Mouse (Mus musculus) midbrain, embryonic 14.5 days (tissue): Measurements from ENCODE around the gene Slc7a15. TPM values are rescaled to one million over a fixed set of nuclear protein-coding genes. Genes with fewer than 3 reads are reported as not detected.
A peak's percentile ranks its signal among the peaks of the same experiment; 100 is the strongest.

Experiments used
- ATAC-seq: fragments of 200-750 bp; cut with Nextera tagmentation; 2 replicates; pipeline ENCODE4 v1.8.0; 2017; ENCODE audit warnings: moderate number of reproducible peaks, moderate library complexity; ENCODE audit not compliant: low FRiP score, low TSS enrichment
- DNase-seq: peaks from one replicate; pipeline ENCODE4 v3.0.0-alpha.2; 2015
- H3K27ac ChIP-seq: fragments of 300-500 bp; sonication (generic); replicated peaks from 2 replicates; pipeline ENCODE4 v1.5.1; 2014; ENCODE audit warnings: mild to moderate bottlenecking, low read depth, low read length, moderate library complexity
- H3K27me3 ChIP-seq: fragments of 300-500 bp; sonication (generic); 2 replicates; pipeline ENCODE4 v1.6.1; 2014; ENCODE audit warnings: low read length, control low read depth, mixed read lengths; ENCODE audit not compliant: control insufficient read depth, insufficient read depth
- H3K36me3 ChIP-seq: fragments of 300-500 bp; sonication (generic); 2 replicates; pipeline ENCODE4 v1.6.1; 2014; ENCODE audit warnings: low read length, control low read depth; ENCODE audit not compliant: control insufficient read depth, insufficient read depth
- H3K4me1 ChIP-seq: fragments of 300-500 bp; sonication (generic); 2 replicates; pipeline ENCODE4 v1.6.1; 2014; ENCODE audit warnings: mild to moderate bottlenecking, antibody characterized with exemption, low read length, control low read depth; ENCODE audit not compliant: control insufficient read depth, insufficient read depth
- H3K4me2 ChIP-seq: fragments of 300-500 bp; sonication (generic); 2 replicates; pipeline ENCODE4 v1.6.1; 2014; ENCODE audit warnings: mild to moderate bottlenecking, low read length, moderate library complexity
- H3K4me3 ChIP-seq: fragments of 300-500 bp; sonication (generic); replicated peaks from 2 replicates; pipeline ENCODE4 v1.5.1; 2014; ENCODE audit warnings: low read depth, low read length
- H3K9ac ChIP-seq: fragments of 300-500 bp; sonication (generic); replicated peaks from 2 replicates; pipeline ENCODE4 v1.6.1; 2014; ENCODE audit warnings: mild to moderate bottlenecking, low read length, moderate library complexity
- H3K9me3 ChIP-seq: fragments of 300-500 bp; sonication (generic); 2 replicates; pipeline ENCODE4 v1.6.1; 2016; ENCODE audit warnings: low read length, control low read depth, mixed read lengths; ENCODE audit not compliant: control insufficient read depth
- WGBS: fragments of 180-500 bp; shearing (Covaris S2); extraction: QIAGEN DNeasy Blood & Tissue Kit; methylation state at CpG from one replicate; pipeline ENCODE4 v1.1.7; 2014; 5-methylcytosine and 5-hydroxymethylcytosine counted together
- polyA plus RNA-seq: library from polyadenylated mRNA; unstranded; fragments of >200 nt; fragmentation: Nextera tagmentation; extraction: Ambion mirVana; gene quantifications from 2 replicates; pipeline ENCODE4 v1.2.1, GENCODE M21; 2014

Gene Slc7a15
- polyA plus RNA-seq, 1 experiment from 2014 or later: not detected

GRCm38 (mm10) chr12:8498591-8499000 is 100.3 kb downstream of the Slc7a15 start:
- peaks cover 30% of the 10 kb centered on the region for H3K4me1 ChIP-seq
- peak overlapping the region; percentile 88 for H3K4me2 ChIP-seq
- H3K9me3 ChIP-seq: no peaks in the 10 kb centered on the region
- under 1% methylated on average over 13 of the region's 13 CpGs for WGBS
- H3K27ac ChIP-seq: peak overlapping the region; percentile 100
- H3K9ac ChIP-seq: peak overlapping the region; percentile 99
- ATAC-seq: peak; percentile 11; the same call in 1 of the 2 replicates
- peak overlapping the region; percentile 91 for H3K4me3 ChIP-seq
- no peaks in the 10 kb centered on the region for H3K27me3 ChIP-seq
- peak; percentile 66 for DNase-seq
- H3K36me3 ChIP-seq: no peaks in the 10 kb centered on the region

GRCm38 (mm10) chr12:8498148-8498571 is 100.7 kb downstream of the Slc7a15 start:
- Histone ChIP-seq H3K27ac (peak overlapping the region; percentile 100), H3K36me3 (no peaks in the 10 kb centered on the region), H3K4me3 (peak overlapping the region; percentile 91), H3K9me3 (no peaks in the 10 kb centered on the region), H3K4me1 (peaks cover 30% of the 10 kb centered on the region), H3K4me2 (peak overlapping the region; percentile 88), H3K27me3 (no peaks in the 10 kb centered on the region), H3K9ac (peak overlapping the region; percentile 99)
- DNase-seq (peak; percentile 38), ATAC-seq (no peak)
- WGBS: 2% methylated on average over 8 of the region's 8 CpGs

- peak overlapping the region; percentile 91 for H3K4me3 ChIP-seq
- no peaks in the 10 kb centered on the region for H3K36me3 ChIP-seq
- H3K27me3 ChIP-seq: no peaks in the 10 kb centered on the region
- H3K4me1 ChIP-seq: peaks cover 30% of the 10 kb centered on the region
- H3K4me2 ChIP-seq: peak overlapping the region; percentile 88
- H3K27ac ChIP-seq: 0 out of 2 replicates have a peak overlapping the region, but pooled peaks have one; percentile 20
- peak overlapping the region; percentile 99 for H3K9ac ChIP-seq
- DNase-seq (no peak), ATAC-seq (no peak)
- no peaks in the 10 kb centered on the region for H3K9me3 ChIP-seq
- WGBS: 13% methylated on average over 2 of the region's 2 CpGs
Measured at GRCm38 (mm10) chr12:8497314-8497706, 101.6 kb downstream of the Slc7a15 start.

- ATAC-seq (no peak), DNase-seq (no peak)
- H3K36me3 ChIP-seq: no peaks in the 10 kb centered on the region
- no peak overlapping the region; the same call in none of the 2 replicates for H3K9ac ChIP-seq
- H3K4me3 ChIP-seq: peak overlapping the region; percentile 91; the same call in 1 of the 2 replicates
- H3K4me1 ChIP-seq: peaks cover 30% of the 10 kb centered on the region
- H3K27me3 ChIP-seq: no peaks in the 10 kb centered on the region
- peak overlapping the region; percentile 88 for H3K4me2 ChIP-seq
- H3K27ac ChIP-seq: no peak overlapping the region; the same call in 1 of the 2 replicates
- 40% methylated on average over 2 of the region's 2 CpGs for WGBS
- H3K9me3 ChIP-seq: no peaks in the 10 kb centered on the region
Measured at GRCm38 (mm10) chr12:8496679-8497313, 102.1 kb downstream of the Slc7a15 start.

- peak overlapping the region; percentile 88 for H3K4me2 ChIP-seq
- WGBS: 29% methylated on average over 15 of the region's 15 CpGs
- no peak for ATAC-seq
- DNase-seq: peak; percentile 44
- H3K9ac ChIP-seq: no peak overlapping the region; the same call in 1 of the 2 replicates
- peaks cover 28% of the 10 kb centered on the region for H3K4me1 ChIP-seq
- no peaks in the 10 kb centered on the region for H3K27me3 ChIP-seq
- peak overlapping the region; percentile 28; the same call in 1 of the 2 replicates for H3K27ac ChIP-seq
- no peaks in the 10 kb centered on the region for H3K9me3 ChIP-seq
- H3K36me3 ChIP-seq: no peaks in the 10 kb centered on the region
- peak overlapping the region; percentile 91; the same call in 1 of the 2 replicates for H3K4me3 ChIP-seq
Measured at GRCm38 (mm10) chr12:8495881-8496678, 102.8 kb downstream of the Slc7a15 start.

GRCm38 (mm10) chr12:8494675-8495074 is 104.2 kb downstream of the Slc7a15 start:
- ATAC-seq (no peak), DNase-seq (no peak)
- WGBS: 96% methylated on average over 3 of the region's 3 CpGs

GRCm38 (mm10) chr12:8493386-8493785 is 105.5 kb downstream of the Slc7a15 start:
- H3K4me3 ChIP-seq: no peak overlapping the region
- H3K27me3 ChIP-seq: no peaks in the 10 kb centered on the region
- 37% methylated on average over 3 of the region's 3 CpGs for whole genome bisulfite sequencing
- no peak overlapping the region for H3K27ac ChIP-seq
- no peak overlapping the region for H3K4me2 ChIP-seq
- no peak overlapping the region for H3K9ac ChIP-seq
- peaks cover 26% of the 10 kb centered on the region for H3K4me1 ChIP-seq
- ATAC-seq (no peak), DNase-seq (no peak)
- H3K9me3 ChIP-seq: no peaks in the 10 kb centered on the region
- H3K36me3 ChIP-seq: no peaks in the 10 kb centered on the region

More at GRCm38 (mm10) chr12:8494675-8495074, 104.2 kb downstream of the Slc7a15 start:
- Histone ChIP-seq H3K36me3 (no peaks in the 10 kb centered on the region), H3K4me3 (no peak overlapping the region), H3K9ac (no peak overlapping the region), H3K4me2 (no peak overlapping the region), H3K9me3 (no peaks in the 10 kb centered on the region), H3K27me3 (no peaks in the 10 kb centered on the region), H3K27ac (no peak overlapping the region), H3K4me1 (peaks cover 21% of the 10 kb centered on the region)

DNA sequence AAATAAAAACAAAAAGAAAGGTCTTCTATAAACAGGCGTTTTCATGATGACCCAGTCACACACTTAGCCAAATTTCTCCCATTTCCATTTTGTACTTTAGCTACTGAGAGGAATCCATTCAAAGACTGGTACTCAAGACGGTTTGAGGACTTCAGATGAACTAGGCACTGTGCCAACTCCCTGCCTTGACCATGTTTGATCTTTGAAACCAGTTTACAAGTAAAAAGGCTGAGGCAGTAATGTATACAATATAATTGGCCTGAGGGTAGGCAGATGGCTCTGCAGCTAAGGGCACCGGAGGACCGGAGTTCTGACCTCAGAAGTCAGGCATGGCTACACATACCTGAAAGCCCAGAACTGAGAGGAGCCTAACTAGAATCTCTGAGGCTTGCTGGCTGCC is 109.8 kb downstream of the Slc7a15 start:
- WGBS: 35% methylated on average over 4 of the region's 4 CpGs
- ATAC-seq: no peak
- H3K27me3 ChIP-seq: no peaks in the 10 kb centered on the region
- H3K4me1 ChIP-seq: peaks cover 9% of the 10 kb centered on the region
- H3K9ac ChIP-seq: no peak overlapping the region
- H3K4me2 ChIP-seq: no peak overlapping the region
- H3K4me3 ChIP-seq: no peak overlapping the region
- DNase-seq: peak; percentile 57
- no peak overlapping the region for H3K27ac ChIP-seq
- no peaks in the 10 kb centered on the region for H3K9me3 ChIP-seq
- no peaks in the 10 kb centered on the region for H3K36me3 ChIP-seq
